In genomic region chr7:29335841-29336671, GRCm38 (mm10) we compare ENCODE assay signal across 31 mouse cellular contexts. TPM values are rescaled to one million over a fixed set of nuclear protein-coding genes. Genes with fewer than 3 reads are reported as not detected.
DNase-seq lines count a peak whose midpoint lies in the region; ATAC-seq and TF ChIP-seq lines count a peak whose summit lies in the region.
"Had no signal": no experiment of that assay in that cellular context is flagged by ENCODE, and none has a peak within 500 bp of the region (broad histone marks: within the 10 kb centered on the region; RNA-seq: fewer than 3 reads in every experiment).

No protein-coding gene starts in this region.

- peak overlapping the region; percentile 67; the same call in 1 of the 2 replicates for H3K4me2 ChIP-seq in liver, embryonic 12.5 days
- H3K4me2 ChIP-seq in liver, postnatal 0 days (ENCODE audit: low read depth, low read length), result no peak overlapping the region
- H3K4me2 ChIP-seq in liver, embryonic 15.5 days, result no peak overlapping the region
- H3K4me2 ChIP-seq: forebrain, embryonic 13.5 days; heart, embryonic 13.5 days; hindbrain, embryonic 15.5 days; kidney, embryonic 15.5 days; limb, embryonic 15.5 days; midbrain, embryonic 12.5 days had no signal

- peak; percentile 56 for DNase-seq in adrenal gland, adult 8-10 months
- no peak for DNase-seq in adrenal gland, adult 18-20 months (ENCODE audit: low spot score in 2 of 2)
- no peak for DNase-seq in liver, postnatal 0 days
- DNase-seq in adipocyte (ENCODE audit: low spot score), result peak; percentile 8
- DNase-seq in retina, postnatal 1 day, result no peak
- DNase-seq in left cerebral cortex, adult 8-10 months (ENCODE audit: low spot score in 2 of 2), result no peak
- DNase-seq: cerebellum, adult 18-20 months; cerebellum, postnatal 10 days; gastrocnemius, postnatal 10 days; heart, postnatal 10 days; kidney, adult 11 months; kidney, postnatal 25 days; left cerebral cortex, postnatal 4 days; lung, adult 2 months; lung, postnatal 10 days; right cerebral cortex, postnatal 14 days; thymus, postnatal 14 days had no signal

- H3K9me3 ChIP-seq in liver, embryonic 12.5 days (replicated peaks), result no peaks in the 10 kb centered on the region
- H3K9me3 ChIP-seq in liver, postnatal 0 days (ENCODE audit: low read length), result no peaks in the 10 kb centered on the region
- H3K9me3 ChIP-seq in liver, embryonic 15.5 days (replicated peaks), result no peaks in the 10 kb centered on the region
- H3K9me3 ChIP-seq: forebrain, embryonic 13.5 days; heart, embryonic 13.5 days; hindbrain, embryonic 15.5 days; kidney, embryonic 15.5 days; limb, embryonic 15.5 days; midbrain, embryonic 12.5 days had no signal

- peak overlapping the region; percentile 41; the same call in 1 of the 2 replicates for H3K27ac ChIP-seq in liver, embryonic 12.5 days
- no peak overlapping the region for H3K27ac ChIP-seq in liver, postnatal 0 days (ENCODE audit: low read depth)
- H3K27ac ChIP-seq in liver, embryonic 15.5 days (replicated peaks), result peak overlapping the region; percentile 24; the same call in 1 of the 2 replicates
- H3K27ac ChIP-seq: forebrain, embryonic 13.5 days; heart, embryonic 13.5 days; hindbrain, embryonic 15.5 days; kidney, embryonic 15.5 days; limb, embryonic 15.5 days; macrophage; midbrain, embryonic 12.5 days had no signal

- WGBS in liver, embryonic 12.5 days (ENCODE audit: insufficient replicate concordance), result 77% methylated on average over 6 of the region's 6 CpGs
- 73% methylated on average over 6 of the region's 6 CpGs for WGBS in liver, postnatal 0 days (ENCODE audit: insufficient replicate concordance)
- WGBS in liver, embryonic 15.5 days (ENCODE audit: insufficient replicate concordance), result 66% methylated on average over 6 of the region's 6 CpGs

- no peaks in the 10 kb centered on the region for H3K27me3 ChIP-seq in liver, embryonic 12.5 days (replicated peaks)
- no peaks in the 10 kb centered on the region for H3K27me3 ChIP-seq in liver, postnatal 0 days (ENCODE audit: insufficient read depth, low read length)
- H3K27me3 ChIP-seq in liver, embryonic 15.5 days, result no peaks in the 10 kb centered on the region
- H3K27me3 ChIP-seq: forebrain, embryonic 13.5 days; hindbrain, embryonic 15.5 days; limb, embryonic 15.5 days; midbrain, embryonic 12.5 days had no signal

- H3K4me3 ChIP-seq in liver, embryonic 12.5 days, result no peak overlapping the region
- no peak overlapping the region for H3K4me3 ChIP-seq in liver, postnatal 0 days (ENCODE audit: low read depth, low read length)
- H3K4me3 ChIP-seq in liver, embryonic 15.5 days (replicated peaks), result no peak overlapping the region
- H3K4me3 ChIP-seq: erythroblast, embryonic 14.5 days; forebrain, embryonic 13.5 days; heart, embryonic 13.5 days; hindbrain, embryonic 15.5 days; kidney, embryonic 15.5 days; limb, embryonic 15.5 days; midbrain, embryonic 12.5 days had no signal

- H3K36me3 ChIP-seq in liver, embryonic 12.5 days, result peaks cover 34% of the 10 kb centered on the region
- H3K36me3 ChIP-seq in liver, postnatal 0 days (replicated peaks; ENCODE audit: insufficient read depth, low read length), result peaks cover 10% of the 10 kb centered on the region
- H3K36me3 ChIP-seq in liver, embryonic 15.5 days (replicated peaks), result peaks cover 15% of the 10 kb centered on the region

- H3K9ac ChIP-seq in liver, embryonic 12.5 days, result no peak overlapping the region; the same call in 1 of the 2 replicates
- no peak overlapping the region for H3K9ac ChIP-seq in liver, postnatal 0 days (replicated peaks)
- no peak overlapping the region for H3K9ac ChIP-seq in liver, embryonic 15.5 days
- H3K9ac ChIP-seq: forebrain, embryonic 13.5 days; heart, embryonic 13.5 days; hindbrain, embryonic 15.5 days; kidney, embryonic 15.5 days; limb, embryonic 15.5 days; midbrain, embryonic 12.5 days had no signal

- no peak for TF ChIP-seq CTCF in liver, postnatal 0 days (IDR thresholded peaks at IDR 0.05; ENCODE audit: low read depth)

- peaks cover 76% of the 10 kb centered on the region for H3K4me1 ChIP-seq in liver, embryonic 12.5 days
- H3K4me1 ChIP-seq in liver, postnatal 0 days (ENCODE audit: insufficient read depth), result peaks cover 50% of the 10 kb centered on the region
- H3K4me1 ChIP-seq in liver, embryonic 15.5 days (replicated peaks), result peaks cover 68% of the 10 kb centered on the region
- H3K4me1 ChIP-seq: hindbrain, embryonic 15.5 days; limb, embryonic 15.5 days had no signal

- ATAC-seq in liver, embryonic 12.5 days, result no peak
- ATAC-seq in liver, postnatal 0 days, result no peak
- ATAC-seq in liver, embryonic 15.5 days (ENCODE audit: insufficient read depth), result no peak
- ATAC-seq: forebrain, embryonic 13.5 days; inflammation-experienced regulatory T-cells, adult 6 months had no signal

- no peak for TF ChIP-seq EP300 in liver, postnatal 0 days (IDR thresholded peaks at IDR 0.05; ENCODE audit: low read depth)

RNA-seq across cellular contexts. Expression of gene Dpf1, which starts 32.3 kb away (rescaled TPM):
- total RNA-seq in adrenal gland, adult 8-10 months (2022), result 1 to 10 TPM; 2.6 to 6.1 (median 4.0) TPM
- total RNA-seq in adrenal gland, adult 18-20 months (2021), result 1 to 10 TPM; 1.8 to 4.5 TPM
- polyA plus RNA-seq in liver, embryonic 12.5 days (2016; fragmentation: Nextera tagmentation; extraction: Ambion mirVana), result 2.6 and 3.6 TPM in 2 replicates
- polyA plus RNA-seq in liver, postnatal 0 days (2015; fragmentation: Nextera tagmentation; extraction: Ambion mirVana), result 0.63 and 0.69 TPM in 2 replicates
- polyA plus RNA-seq in liver, embryonic 15.5 days (2015; fragmentation: Nextera tagmentation; extraction: Ambion mirVana), result 1.7 and 2.3 TPM in 2 replicates
- 100 to 1,000 TPM in 2 of 4 experiments, 10 to 100 TPM in 2; 87.4 to 112 (median 99.7) TPM for total RNA-seq in left cerebral cortex, adult 8-10 months (2022)
- total RNA-seq: monocyte, adult 5-6 weeks had no signal

RNA-seq across cellular contexts. Expression of gene Ppp1r14a, which starts 46.9 kb away (rescaled TPM):
- total RNA-seq in adrenal gland, adult 8-10 months (2022), result 1 to 10 TPM; 4.8 to 8.0 (median 5.5) TPM
- 1 to 10 TPM; 4.8 TPM for total RNA-seq in adrenal gland, adult 18-20 months (2021)
- 4.6 and 5.1 TPM in 2 replicates for polyA plus RNA-seq in liver, embryonic 12.5 days (2016; fragmentation: Nextera tagmentation; extraction: Ambion mirVana)
- polyA plus RNA-seq in liver, postnatal 0 days (2015; fragmentation: Nextera tagmentation; extraction: Ambion mirVana), result 5.5 and 5.8 TPM in 2 replicates
- 2.2 and 2.7 TPM in 2 replicates for polyA plus RNA-seq in liver, embryonic 15.5 days (2015; fragmentation: Nextera tagmentation; extraction: Ambion mirVana)
- 10 to 100 TPM; 35.3 to 41.0 (median 39.8) TPM for total RNA-seq in left cerebral cortex, adult 8-10 months (2022)
- total RNA-seq: common myeloid progenitor, adult 5-6 weeks; hematopoietic stem cell, adult 5-6 weeks; monocyte, adult 5-6 weeks had no signal
- polyA plus RNA-seq: inflammation-experienced regulatory T-cells, adult 6 months; macrophage had no signal

RNA-seq across cellular contexts. Expression of gene Spint2, which starts 54.3 kb away (rescaled TPM):
- 100 to 1,000 TPM in 2 of 4 experiments, 10 to 100 TPM in 2; 75.9 to 116 (median 96.8) TPM for total RNA-seq in adrenal gland, adult 8-10 months (2022)
- total RNA-seq in adrenal gland, adult 18-20 months (2021), result 10 to 100 TPM; 48.4 to 83.8 TPM
- polyA plus RNA-seq in liver, embryonic 12.5 days (2016; fragmentation: Nextera tagmentation; extraction: Ambion mirVana), result 25.9 and 28.4 TPM in 2 replicates
- 84.8 and 94.7 TPM in 2 replicates for polyA plus RNA-seq in liver, postnatal 0 days (2015; fragmentation: Nextera tagmentation; extraction: Ambion mirVana)
- 34.0 and 41.2 TPM in 2 replicates for polyA plus RNA-seq in liver, embryonic 15.5 days (2015; fragmentation: Nextera tagmentation; extraction: Ambion mirVana)
- total RNA-seq in left cerebral cortex, adult 8-10 months (2022), result 10 to 100 TPM; 27.9 to 38.2 (median 33.0) TPM

Comparison
In these comparisons a context has a peak if more than half of its experiments do, and no peak if none do; other contexts are left out.
1. DNase-seq: peak in adrenal gland, adult 8-10 months (single experiment) and adipocyte (single experiment); none in adrenal gland, adult 18-20 months (0 of 2), liver, postnatal 0 days (single experiment), retina, postnatal 1 day (single experiment) and left cerebral cortex, adult 8-10 months (0 of 2).
2. RNA of gene Dpf1, which starts 32.3 kb away (total RNA-seq): 87.4 to 112 TPM in left cerebral cortex, adult 8-10 months; 2.6 to 6.1 TPM in adrenal gland, adult 8-10 months and 1.8 to 4.5 TPM in adrenal gland, adult 18-20 months; every median in the first group is over 10 times any median in the second.
3. RNA of gene Ppp1r14a, which starts 46.9 kb away (total RNA-seq): 35.3 to 41.0 TPM in left cerebral cortex, adult 8-10 months; 4.8 to 8.0 TPM in adrenal gland, adult 8-10 months and 4.8 TPM in adrenal gland, adult 18-20 months; every median in the first group is over 4 times any median in the second.